Mouse (Mus musculus) bone marrow, adult 2 months (tissue): Measurements from ENCODE around the gene Rela.

Experiments
- CTCF ChIP-seq: fragments of 200-500 bp; IDR thresholded peaks from 2 replicates; pipeline ENCODE4 v1.5.1; 2011; ENCODE audit warnings: low read length, control low read depth; ENCODE audit not compliant: control insufficient read depth, insufficient read depth
- POLR2A ChIP-seq: fragments of 200-500 bp; IDR thresholded peaks from 2 replicates; pipeline ENCODE4 v1.6.1; 2011; ENCODE audit warnings: low read depth, mild to moderate bottlenecking, control low read depth, low read length, borderline replicate concordance; ENCODE audit not compliant: control insufficient read depth

DNA sequence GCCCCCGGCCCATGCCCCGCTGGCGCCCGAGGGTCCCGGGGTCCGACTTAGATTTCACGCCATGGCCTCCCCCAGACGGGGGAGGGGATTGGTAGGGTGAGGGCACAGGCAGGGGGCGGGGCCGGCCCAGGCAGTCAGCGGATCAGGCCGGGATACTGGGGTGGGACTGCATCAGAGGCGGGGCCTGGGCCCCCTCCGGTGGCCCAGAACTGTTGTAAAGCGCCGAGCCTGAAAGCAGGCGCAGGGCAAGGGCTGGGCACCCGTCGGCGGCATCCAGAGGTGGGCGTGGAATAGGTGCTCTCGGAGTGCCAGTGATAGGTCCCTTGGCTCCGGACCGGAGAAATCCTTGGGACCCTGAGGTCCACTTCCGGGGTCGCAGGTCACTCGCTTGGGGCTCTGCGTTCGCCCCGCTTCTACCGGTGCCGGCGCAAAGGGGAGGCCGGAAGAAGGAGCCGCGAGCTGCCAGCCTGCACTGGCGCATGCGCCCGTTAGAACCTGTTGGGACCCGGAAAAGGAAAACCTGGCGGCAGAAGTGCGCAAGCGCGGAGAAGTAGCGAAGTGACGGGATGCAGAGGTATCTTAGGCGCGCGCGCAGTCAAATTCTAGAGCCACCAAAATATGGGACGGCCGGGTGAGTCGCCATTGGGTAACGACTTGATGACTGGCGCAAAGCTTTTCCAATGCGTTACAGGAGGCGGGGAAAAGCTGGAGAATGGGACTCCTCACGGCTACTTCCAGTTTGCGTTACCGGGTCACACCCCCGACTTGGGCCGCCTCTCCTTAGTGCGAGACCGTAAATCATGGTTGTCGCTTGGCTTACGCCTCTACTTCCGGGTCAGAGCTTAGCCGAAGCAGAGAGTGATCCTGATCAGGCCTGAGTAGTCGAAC is 51.2 kb downstream of the Rela start, which contains the start of the genes Map3k11 and Pcnx3:
- peak; percentile 67; the same call in 1 of the 2 replicates for TF ChIP-seq POLR2A
- no peak for TF ChIP-seq CTCF
